Mouse (Mus musculus) limb, embryonic 15.5 days (tissue): ENCODE data around the gene 3830406C13Rik. TPM values are rescaled to one million over a fixed set of nuclear protein-coding genes. Genes with fewer than 3 reads are reported as not detected.

Experiments
- ATAC-seq: fragments of 200-750 bp; cut with Nextera tagmentation; 2 replicates; pipeline ENCODE4 v1.8.0; 2017; ENCODE audit warnings: low read depth, moderate TSS enrichment; ENCODE audit not compliant: insufficient number of reproducible peaks, low FRiP score, low TSS enrichment
- H3K27ac ChIP-seq: fragments of 300-500 bp; sonication (generic); 2 replicates; pipeline ENCODE4 v1.5.1; 2015; ENCODE audit warnings: moderate library complexity, mild to moderate bottlenecking, inconsistent platforms
- H3K27me3 ChIP-seq: fragments of 300-500 bp; sonication (generic); 2 replicates; pipeline ENCODE4 v1.6.1; 2015; ENCODE audit warnings: inconsistent platforms
- H3K36me3 ChIP-seq: fragments of 300-500 bp; sonication (generic); 2 replicates; pipeline ENCODE4 v1.6.1; 2015; ENCODE audit warnings: inconsistent platforms
- H3K4me1 ChIP-seq: fragments of 300-500 bp; sonication (generic); 2 replicates; pipeline ENCODE4 v1.6.1; 2015; ENCODE audit warnings: inconsistent platforms
- H3K4me2 ChIP-seq: fragments of 300-500 bp; sonication (generic); 2 replicates; pipeline ENCODE4 v1.6.1; 2015; ENCODE audit warnings: mild to moderate bottlenecking, inconsistent platforms
- H3K4me3 ChIP-seq: fragments of 300-500 bp; sonication (generic); 2 replicates; pipeline ENCODE4 v1.5.1; 2015; ENCODE audit warnings: mild to moderate bottlenecking, inconsistent platforms
- H3K9ac ChIP-seq: fragments of 300-500 bp; sonication (generic); 2 replicates; pipeline ENCODE4 v1.6.1; 2015; ENCODE audit warnings: inconsistent platforms
- H3K9me3 ChIP-seq: fragments of 300-500 bp; sonication (generic); 2 replicates; pipeline ENCODE4 v1.6.1; 2016; ENCODE audit warnings: inconsistent platforms
- WGBS: fragments of 180-500 bp; shearing (Covaris S2); methylation state at CpG from one replicate; pipeline ENCODE4 v1.1.7; 2015; 5-methylcytosine and 5-hydroxymethylcytosine counted together
- polyA plus RNA-seq: library from polyadenylated mRNA; unstranded; fragments of >200 nt; fragmentation: Nextera tagmentation; extraction: Ambion mirVana; gene quantifications from 2 replicates; pipeline ENCODE4 v1.2.1, GENCODE M21; 2015

The 3830406C13Rik gene
- polyA plus RNA-seq, 1 experiment from 2014 or later = 52.7 TPM

- WGBS = 38% methylated on average over 7 of the region's 7 CpGs
- no peaks in the 10 kb centered on the region for H3K36me3 ChIP-seq
These were observed 51.0 kb downstream of the 3830406C13Rik start for GRCm38 (mm10) chr14:12334925-12335324.

GRCm38 (mm10) chr14:12337421-12337997 is 53.5 kb downstream of the 3830406C13Rik start:
- WGBS = 10% methylated on average over 8 of the region's 8 CpGs
- Histone ChIP-seq H3K4me1 (peaks cover 11% of the 10 kb centered on the region), H3K4me2 (no peak overlapping the region), H3K9me3 (no peaks in the 10 kb centered on the region), H3K36me3 (no peaks in the 10 kb centered on the region), H3K9ac (no peak overlapping the region), H3K27ac (no peak overlapping the region), H3K27me3 (peaks cover 83% of the 10 kb centered on the region), H3K4me3 (no peak overlapping the region)
- no peak for ATAC-seq

More at GRCm38 (mm10) chr14:12334925-12335324, 51.0 kb downstream of the 3830406C13Rik start:
- Histone ChIP-seq H3K4me3 (no peak overlapping the region), H3K9me3 (no peaks in the 10 kb centered on the region), H3K27ac (no peak overlapping the region), H3K27me3 (peaks cover 58% of the 10 kb centered on the region), H3K4me2 (no peak overlapping the region), H3K4me1 (no peaks in the 10 kb centered on the region), H3K9ac (no peak overlapping the region)
- ATAC-seq = no peak

- WGBS = 4% methylated on average over 16 of the region's 16 CpGs
These were observed 54.2 kb downstream of the 3830406C13Rik start for GRCm38 (mm10) chr14:12337998-12338809.

GRCm38 (mm10) chr14:12338811-12339565 is 55.0 kb downstream of the 3830406C13Rik start:
- no peak overlapping the region for H3K27ac ChIP-seq
- no peaks in the 10 kb centered on the region for H3K36me3 ChIP-seq
- H3K27me3 ChIP-seq = peaks cover 98% of the 10 kb centered on the region
- no peaks in the 10 kb centered on the region for H3K9me3 ChIP-seq
- 3% methylated on average over 10 of the region's 10 CpGs for WGBS
- peaks cover 11% of the 10 kb centered on the region for H3K4me1 ChIP-seq
- H3K9ac ChIP-seq = no peak overlapping the region
- ATAC-seq = no peak
- no peak overlapping the region for H3K4me2 ChIP-seq
- H3K4me3 ChIP-seq = no peak overlapping the region

More at GRCm38 (mm10) chr14:12337998-12338809, 54.2 kb downstream of the 3830406C13Rik start:
- Histone ChIP-seq H3K9ac (no peak overlapping the region), H3K9me3 (no peaks in the 10 kb centered on the region), H3K36me3 (no peaks in the 10 kb centered on the region), H3K27me3 (peaks cover 90% of the 10 kb centered on the region), H3K4me1 (peaks cover 11% of the 10 kb centered on the region), H3K4me2 (no peak overlapping the region), H3K4me3 (no peak overlapping the region), H3K27ac (no peak overlapping the region)
- ATAC-seq = no peak

GRCm38 (mm10) chr14:12340238-12341074 is 56.5 kb downstream of the 3830406C13Rik start:
- Histone ChIP-seq H3K4me3 (0 out of 2 replicates have a peak overlapping the region, but pooled peaks have one; percentile 14), H3K9me3 (no peaks in the 10 kb centered on the region), H3K27ac (no peak overlapping the region), H3K4me2 (no peak overlapping the region), H3K9ac (no peak overlapping the region), H3K27me3 (peaks cover 98% of the 10 kb centered on the region), H3K4me1 (peaks cover 24% of the 10 kb centered on the region), H3K36me3 (no peaks in the 10 kb centered on the region)
- no peak for ATAC-seq
- WGBS = under 1% methylated on average over 19 of the region's 19 CpGs

- H3K9ac ChIP-seq = no peak overlapping the region
- no peaks in the 10 kb centered on the region for H3K36me3 ChIP-seq
- H3K27me3 ChIP-seq = peaks cover 98% of the 10 kb centered on the region
- no peak overlapping the region for H3K27ac ChIP-seq
- under 1% methylated on average over 42 of the region's 42 CpGs for whole genome bisulfite sequencing
- peak overlapping the region; percentile 14; the same call in 1 of the 2 replicates for H3K4me3 ChIP-seq
- H3K4me2 ChIP-seq = no peak overlapping the region
- 0 out of 2 replicates have a peak, but pooled peaks have one; percentile 49 for ATAC-seq
- H3K9me3 ChIP-seq = no peaks in the 10 kb centered on the region
- H3K4me1 ChIP-seq = peaks cover 32% of the 10 kb centered on the region
These were observed 57.3 kb downstream of the 3830406C13Rik start for GRCm38 (mm10) chr14:12341075-12341788.

- no peak overlapping the region for H3K9ac ChIP-seq
- no peaks in the 10 kb centered on the region for H3K36me3 ChIP-seq
- ATAC-seq = no peak
- no peak overlapping the region for H3K27ac ChIP-seq
- WGBS = 6% methylated on average over 24 of the region's 24 CpGs
- H3K4me2 ChIP-seq = no peak overlapping the region
- peak overlapping the region; percentile 14; the same call in 1 of the 2 replicates for H3K4me3 ChIP-seq
- H3K27me3 ChIP-seq = peaks cover 98% of the 10 kb centered on the region
- no peaks in the 10 kb centered on the region for H3K9me3 ChIP-seq
- H3K4me1 ChIP-seq = peaks cover 37% of the 10 kb centered on the region
These were observed 58.0 kb downstream of the 3830406C13Rik start for GRCm38 (mm10) chr14:12341789-12342457.

GRCm38 (mm10) chr14:12342458-12343131 is 58.6 kb downstream of the 3830406C13Rik start:
- Histone ChIP-seq H3K4me3 (no peak overlapping the region), H3K9ac (no peak overlapping the region), H3K27ac (no peak overlapping the region), H3K36me3 (no peaks in the 10 kb centered on the region), H3K27me3 (peaks cover 98% of the 10 kb centered on the region), H3K4me1 (peaks cover 38% of the 10 kb centered on the region), H3K9me3 (no peaks in the 10 kb centered on the region), H3K4me2 (no peak overlapping the region)
- no peak for ATAC-seq
- 6% methylated on average over 23 of the region's 23 CpGs for WGBS

- Histone ChIP-seq H3K9me3 (no peaks in the 10 kb centered on the region), H3K4me2 (no peak overlapping the region), H3K27me3 (peaks cover 98% of the 10 kb centered on the region), H3K27ac (no peak overlapping the region), H3K9ac (no peak overlapping the region), H3K4me3 (no peak overlapping the region), H3K36me3 (no peaks in the 10 kb centered on the region), H3K4me1 (peaks cover 38% of the 10 kb centered on the region)
- WGBS = 2% methylated on average over 20 of the region's 20 CpGs
- ATAC-seq = no peak
These were observed 59.5 kb downstream of the 3830406C13Rik start for GRCm38 (mm10) chr14:12343451-12343941.
